Mouse (Mus musculus): Measurements from ENCODE around the gene Celf1.
"Not testable (repeated sequence)": the region's sequence is repeated elsewhere in the genome, so short reads cannot be mapped to it uniquely, and the experiment has no call there.

Gene Celf1

DNA sequence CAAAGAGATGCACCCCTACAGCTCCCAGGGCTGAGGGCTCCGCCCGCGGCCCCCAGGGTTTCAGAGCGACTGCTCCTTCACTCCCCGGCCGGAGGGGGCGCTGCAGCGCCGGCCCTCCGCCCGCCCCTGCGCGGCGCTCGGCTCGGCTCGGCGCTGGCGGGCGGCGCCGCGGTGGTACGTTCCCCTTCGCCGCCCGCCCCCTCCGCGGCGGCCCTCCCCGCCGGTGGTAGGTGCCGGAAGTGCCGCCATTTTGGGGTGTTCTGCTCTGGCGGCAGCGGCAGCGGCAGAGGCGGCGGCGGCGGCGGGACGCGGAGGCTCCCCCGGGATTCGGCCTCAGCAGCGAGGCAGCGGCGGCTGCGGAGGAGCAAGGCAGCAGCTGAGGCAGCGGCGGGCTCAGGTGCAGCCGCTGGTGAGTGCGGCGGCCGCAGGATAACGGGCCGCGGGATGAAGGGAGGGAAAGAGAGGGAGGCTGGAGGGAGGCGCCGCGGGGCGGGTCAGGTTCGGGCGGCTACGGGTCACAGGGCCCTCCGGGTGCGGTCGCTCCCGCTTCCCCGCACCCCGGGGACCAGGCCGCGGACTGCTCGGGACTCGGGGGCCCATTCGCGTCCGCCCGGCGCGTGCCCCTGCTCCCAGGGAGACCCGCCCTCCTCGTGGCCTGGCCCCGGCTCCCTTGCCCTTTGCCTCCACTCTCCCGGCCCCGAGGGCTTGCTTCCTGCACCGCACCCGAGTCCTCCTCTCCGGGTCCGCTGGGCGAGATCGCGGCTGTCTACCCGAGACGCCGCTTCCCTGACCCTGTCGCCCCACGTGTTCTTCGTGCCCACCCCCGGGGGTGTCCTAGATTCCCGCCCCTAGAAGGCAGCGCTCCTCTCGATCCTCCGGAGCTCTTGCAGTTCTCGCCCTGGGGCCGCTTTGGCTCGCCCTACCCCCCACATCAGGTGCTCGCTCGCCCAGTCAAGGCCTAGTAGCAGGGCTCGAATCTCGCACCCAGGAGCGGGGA is at the start of gene Celf1:
Gene Celf1, plus strand, starts transcription at position 150 of the 997 bp plus-strand sequence.
- DNase-seq (ENCODE audit: low read depth): peak; percentile 91

DNA sequence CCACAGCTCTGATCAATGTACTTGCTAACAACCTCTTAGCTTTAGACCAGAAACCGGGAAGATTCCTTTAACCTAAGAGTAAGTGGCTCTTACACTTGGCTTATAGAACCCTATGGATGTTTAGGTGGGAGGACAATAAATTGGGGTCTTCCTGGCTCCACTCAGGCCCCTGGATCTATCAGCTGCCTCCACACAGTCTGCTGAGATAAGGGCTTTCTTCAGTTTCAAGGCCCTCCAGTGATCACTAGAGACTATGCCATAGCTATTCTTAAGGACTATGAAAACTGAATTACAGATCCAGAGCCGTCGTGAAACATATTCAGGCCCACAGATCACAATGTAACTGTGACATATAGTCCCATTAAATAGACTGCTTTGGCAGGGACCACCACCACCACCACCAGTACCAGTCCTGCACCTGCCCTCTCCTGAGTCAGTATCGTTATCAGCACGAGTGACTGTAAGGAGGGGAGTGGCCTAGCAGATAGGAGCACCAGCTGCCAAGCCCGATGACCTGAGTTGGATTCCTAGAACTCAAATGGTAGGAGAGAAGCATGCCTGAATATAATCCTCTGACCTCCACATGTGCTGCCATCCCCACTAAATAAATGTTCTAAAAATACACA is 46.4 kb upstream of the Celf1 start:
- no peak for DNase-seq (ENCODE audit: low read depth)

DNA sequence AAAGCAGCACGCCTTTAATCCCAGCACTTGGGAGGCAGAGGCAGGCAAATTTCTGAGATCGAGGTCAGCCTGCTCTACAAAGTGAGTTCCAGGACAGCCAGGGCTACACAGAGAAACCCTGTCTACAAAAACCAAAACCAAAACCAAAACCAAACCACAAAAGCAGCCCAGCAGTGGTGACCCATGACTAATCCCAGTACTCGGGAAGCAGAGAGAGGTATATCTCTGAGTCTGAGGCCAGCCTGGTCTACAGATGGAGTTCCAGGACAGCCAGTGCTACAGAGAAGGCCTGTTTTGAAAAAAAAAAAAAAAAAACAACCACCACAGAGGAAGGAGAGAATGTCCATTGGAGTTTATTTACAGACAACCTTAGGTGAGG is 45.9 kb upstream of the Celf1 start:
- DNase-seq (ENCODE audit: low read depth): not testable (repeated sequence)

DNA sequence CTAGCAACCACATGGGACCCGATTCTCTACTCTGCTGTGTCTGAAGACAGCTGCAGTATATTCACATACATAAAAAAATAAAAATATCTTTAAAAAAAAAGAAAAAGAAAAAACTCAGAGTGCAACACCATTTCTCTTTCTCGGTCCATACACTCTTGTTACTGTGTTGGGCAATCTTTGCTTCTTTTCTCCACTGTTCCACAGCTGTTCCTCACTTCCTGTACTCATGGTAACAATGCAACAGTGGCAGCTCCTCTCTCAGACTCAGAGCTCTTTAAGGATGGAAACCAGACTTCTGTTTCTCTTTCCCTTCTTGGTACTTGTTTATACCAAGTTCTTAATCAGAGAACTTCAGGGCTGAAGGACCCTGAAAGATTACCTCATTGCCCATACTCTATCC is 36.8 kb upstream of the Celf1 start:
- peak; percentile 32 for DNase-seq (ENCODE audit: low read depth)

DNA sequence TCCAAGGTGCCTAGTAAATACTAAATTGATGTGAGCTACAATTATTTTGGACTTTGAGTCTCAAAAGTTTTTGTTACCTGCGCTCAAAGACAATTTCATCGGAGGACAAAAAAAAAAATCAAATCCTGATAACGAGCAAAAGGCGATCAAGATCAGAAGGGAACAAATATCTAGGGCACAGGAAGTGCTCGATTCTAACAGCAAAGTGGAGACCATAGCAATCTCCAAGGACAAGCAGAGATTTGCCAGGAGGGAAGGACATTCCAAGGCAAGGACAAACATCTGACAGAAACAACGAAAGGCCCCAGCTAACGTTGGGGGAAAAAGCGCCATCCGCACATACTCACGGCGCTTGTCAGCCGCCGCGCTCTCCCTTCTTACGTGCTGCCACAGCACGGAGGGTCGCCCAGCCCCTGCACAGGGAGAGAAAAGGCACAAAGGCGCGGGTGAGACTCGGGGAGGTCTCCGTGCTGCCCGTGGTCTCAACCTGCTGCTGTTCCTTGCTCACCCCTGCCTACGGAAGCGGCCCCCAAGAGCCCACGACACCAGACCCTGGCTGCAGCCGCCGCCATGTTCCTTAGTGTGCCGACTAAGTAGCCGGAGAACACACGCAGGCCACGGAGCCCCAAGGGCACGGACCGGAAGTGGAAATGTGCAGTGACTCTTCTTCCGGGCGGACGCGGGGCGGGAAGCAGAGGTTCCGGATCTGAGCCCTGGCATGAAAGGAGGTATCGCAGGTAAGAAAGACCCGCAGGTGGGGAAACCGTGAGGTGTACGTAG is 35.9 kb upstream of the Celf1 start, which contains the start of the genes Kbtbd4 and Ndufs3:
Gene Kbtbd4, plus strand, starts transcription at position 665 of the 780 bp plus-strand sequence.
Gene Ndufs3, minus strand, starts transcription at position 752 of the 780 bp plus-strand sequence.
- peak; percentile 93 for DNase-seq (ENCODE audit: low read depth)

DNA sequence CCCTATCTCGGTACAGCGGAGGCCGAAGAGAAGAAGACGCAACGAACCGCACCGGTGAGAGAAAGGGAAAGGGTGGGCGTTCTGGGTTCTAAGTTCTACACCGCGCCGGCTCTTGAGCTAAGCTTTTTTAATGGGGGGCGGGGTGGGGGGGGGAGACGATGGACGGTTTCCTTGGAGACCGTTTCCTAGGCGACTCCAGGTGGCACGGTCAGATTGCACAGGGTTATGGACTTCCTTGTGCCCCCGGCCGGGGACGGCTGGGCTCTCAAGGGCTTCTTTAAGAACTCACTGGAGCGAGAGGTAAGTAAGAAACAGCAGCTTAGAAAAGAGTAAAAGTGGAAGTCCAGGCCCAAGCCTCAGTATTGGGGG is 35.3 kb upstream of the Celf1 start:
- no peak for DNase-seq (ENCODE audit: low read depth)

DNA sequence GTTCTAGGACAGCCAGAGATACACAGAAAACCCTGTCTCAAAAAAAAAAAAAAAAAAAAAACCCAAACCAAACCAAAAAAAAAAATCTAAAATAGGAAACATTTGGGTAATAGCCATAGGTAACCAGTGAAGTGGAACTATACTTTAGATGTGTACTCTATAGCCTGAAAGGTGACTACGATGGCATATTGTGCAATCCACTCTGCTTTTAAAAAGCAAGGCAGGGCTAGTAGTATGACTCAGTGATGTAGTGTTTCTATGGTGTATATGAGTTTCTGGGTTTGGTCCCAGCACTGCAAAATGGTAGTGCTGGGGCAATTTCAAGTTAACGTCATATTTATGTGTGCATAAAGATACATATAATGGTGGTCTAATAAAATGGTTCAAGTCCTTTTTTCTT is 33.5 kb upstream of the Celf1 start:
- DNase-seq (ENCODE audit: low read depth): no peak

DNA sequence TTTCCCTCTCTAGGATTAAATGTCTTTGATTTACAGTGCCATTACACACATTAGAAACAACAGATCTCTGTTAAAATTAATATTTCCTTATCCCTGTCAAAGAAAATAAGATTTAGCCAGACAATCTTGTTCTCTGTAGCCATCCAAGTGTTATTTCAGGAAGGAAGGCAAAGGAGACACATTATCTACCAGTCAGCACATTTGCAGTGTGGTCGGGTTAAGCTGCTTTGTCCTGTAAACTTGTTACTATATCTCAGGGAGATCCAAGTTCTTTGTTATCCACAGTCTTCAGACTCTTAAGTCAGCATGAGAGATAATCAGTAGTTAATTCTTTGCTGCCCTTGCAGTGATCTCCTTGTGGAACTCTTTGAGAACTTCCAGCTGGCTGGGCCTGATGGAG is 29.3 kb upstream of the Celf1 start:
- DNase-seq (ENCODE audit: low read depth): no peak

DNA sequence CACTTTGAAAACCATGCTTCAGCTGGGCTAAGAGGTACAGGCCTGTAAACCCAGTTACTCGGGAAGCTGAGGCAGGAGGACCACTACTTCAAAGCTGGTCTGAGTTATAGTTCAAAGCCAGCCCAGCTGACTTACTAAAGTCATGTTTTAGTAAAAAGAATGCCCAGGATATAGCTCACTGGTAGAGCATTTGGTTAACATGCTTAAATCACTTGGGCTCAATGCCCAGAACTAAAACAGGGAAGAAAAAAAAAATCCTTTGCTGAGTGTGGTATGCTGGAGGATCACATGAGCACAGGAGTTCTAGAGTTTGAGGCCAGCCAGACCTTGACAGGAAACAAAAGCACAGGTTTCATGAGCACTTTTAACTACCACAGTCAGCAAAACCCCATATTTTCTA is 28.5 kb upstream of the Celf1 start:
- no peak for DNase-seq (ENCODE audit: low read depth)

DNA sequence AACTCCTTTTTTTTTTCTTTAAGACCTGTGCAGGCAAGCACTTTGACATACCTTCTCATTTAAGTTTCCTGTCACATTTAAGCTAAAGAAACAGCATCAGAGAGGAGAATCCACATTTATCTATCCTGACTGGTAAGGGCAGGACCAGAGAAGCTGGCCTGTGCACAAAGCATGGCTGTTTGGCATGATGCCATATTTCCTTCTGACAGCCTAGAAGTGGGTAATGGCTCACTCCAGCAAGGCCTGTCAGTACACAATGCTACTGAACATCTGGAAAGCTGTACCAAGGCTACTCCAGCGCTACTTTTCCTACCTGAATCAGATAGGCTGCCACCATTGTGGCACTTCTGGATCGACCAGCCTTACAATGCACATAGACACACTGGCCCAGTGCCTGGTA is 26.5 kb upstream of the Celf1 start:
- no peak for DNase-seq (ENCODE audit: low read depth)

DNA sequence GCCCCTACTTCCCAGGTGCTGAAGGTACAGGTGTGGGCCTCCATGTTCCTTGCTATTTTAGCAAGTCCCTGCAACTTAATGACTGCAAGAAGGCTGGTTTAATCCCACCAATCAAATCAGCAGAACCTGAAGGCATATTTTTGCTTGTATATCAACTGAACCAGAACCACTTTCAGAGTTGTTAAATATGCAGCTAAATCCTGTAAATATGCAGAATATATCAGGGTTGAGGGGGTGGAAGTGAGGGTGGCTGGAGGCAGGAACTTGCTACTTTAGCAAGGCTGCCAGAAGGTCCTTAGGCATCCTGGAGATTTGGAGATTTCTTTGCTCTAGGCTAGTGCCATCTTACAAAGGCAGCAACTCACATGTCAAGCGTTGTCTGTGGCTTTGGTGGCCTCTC is 24.7 kb upstream of the Celf1 start:
- DNase-seq (ENCODE audit: low read depth): no peak

DNA sequence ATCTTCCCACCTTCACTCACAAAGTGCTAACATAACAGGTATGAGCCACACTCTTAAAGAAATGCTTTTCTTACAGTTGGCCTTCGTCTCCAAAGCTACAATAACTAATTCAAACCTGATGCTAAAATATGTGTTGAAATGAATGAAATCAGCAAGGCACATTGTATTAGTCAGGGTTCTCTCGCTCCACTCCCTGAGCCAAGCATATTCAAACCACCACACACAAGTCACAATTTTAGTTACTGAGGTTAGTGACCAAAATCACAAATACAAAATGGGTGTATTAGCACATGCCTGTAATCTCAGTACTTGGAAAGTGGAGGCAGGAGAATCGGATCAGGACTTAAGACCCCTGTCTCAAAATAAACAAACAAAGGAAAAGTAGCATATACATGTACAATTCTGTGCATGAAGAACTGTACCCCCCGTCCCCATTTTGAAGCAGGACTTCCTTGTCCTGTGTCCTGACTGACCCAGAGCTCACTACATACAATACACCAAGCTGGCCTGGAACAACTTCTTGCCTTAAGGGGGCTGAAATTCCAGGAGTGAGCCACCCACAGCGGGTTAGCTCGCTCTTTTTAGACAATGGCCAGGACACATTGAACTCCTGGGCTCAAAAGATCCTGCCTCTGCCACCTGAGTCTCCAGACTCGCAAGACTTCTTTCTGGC is 23.5 kb upstream of the Celf1 start:
- DNase-seq (ENCODE audit: low read depth): no peak

DNA sequence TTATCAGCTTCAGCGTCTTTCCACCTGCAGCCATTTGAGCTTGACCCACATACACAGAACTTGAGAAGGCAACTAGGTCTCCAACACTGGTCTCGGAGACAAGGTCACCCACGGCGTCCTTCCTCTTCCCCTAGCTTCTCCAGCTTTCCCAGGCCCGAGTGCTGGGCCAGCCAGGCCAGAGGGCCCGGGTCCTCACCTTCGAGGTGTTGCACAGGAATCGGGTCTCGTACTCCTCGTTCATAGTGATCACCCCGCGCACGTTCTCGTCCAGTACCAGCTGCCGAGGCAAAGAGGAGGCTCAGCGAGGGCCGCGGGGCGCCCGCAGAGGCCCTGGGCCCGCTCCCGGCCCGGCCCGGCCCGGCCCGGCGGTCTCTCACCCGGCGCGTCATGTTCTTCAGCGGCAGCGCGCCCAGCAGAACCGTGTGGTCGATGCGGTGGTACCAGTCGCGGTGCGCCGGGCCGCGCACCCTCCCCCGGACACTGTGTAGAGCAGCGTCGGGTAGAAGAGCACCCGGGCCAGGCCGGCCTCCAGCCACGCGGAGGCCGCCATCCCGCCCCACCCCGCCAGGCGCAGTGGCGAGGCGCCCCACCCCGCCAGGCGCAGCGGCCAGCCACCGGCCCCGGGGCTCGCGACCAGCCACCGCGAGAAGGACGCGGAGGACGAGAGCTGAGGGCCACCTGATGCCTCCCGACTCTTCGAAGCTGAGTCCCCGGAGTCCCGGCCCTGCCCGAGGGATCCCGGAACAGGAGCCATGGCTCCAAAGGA is 22.8 kb upstream of the Celf1 start:
- DNase-seq (ENCODE audit: low read depth): peak; percentile 73

DNA sequence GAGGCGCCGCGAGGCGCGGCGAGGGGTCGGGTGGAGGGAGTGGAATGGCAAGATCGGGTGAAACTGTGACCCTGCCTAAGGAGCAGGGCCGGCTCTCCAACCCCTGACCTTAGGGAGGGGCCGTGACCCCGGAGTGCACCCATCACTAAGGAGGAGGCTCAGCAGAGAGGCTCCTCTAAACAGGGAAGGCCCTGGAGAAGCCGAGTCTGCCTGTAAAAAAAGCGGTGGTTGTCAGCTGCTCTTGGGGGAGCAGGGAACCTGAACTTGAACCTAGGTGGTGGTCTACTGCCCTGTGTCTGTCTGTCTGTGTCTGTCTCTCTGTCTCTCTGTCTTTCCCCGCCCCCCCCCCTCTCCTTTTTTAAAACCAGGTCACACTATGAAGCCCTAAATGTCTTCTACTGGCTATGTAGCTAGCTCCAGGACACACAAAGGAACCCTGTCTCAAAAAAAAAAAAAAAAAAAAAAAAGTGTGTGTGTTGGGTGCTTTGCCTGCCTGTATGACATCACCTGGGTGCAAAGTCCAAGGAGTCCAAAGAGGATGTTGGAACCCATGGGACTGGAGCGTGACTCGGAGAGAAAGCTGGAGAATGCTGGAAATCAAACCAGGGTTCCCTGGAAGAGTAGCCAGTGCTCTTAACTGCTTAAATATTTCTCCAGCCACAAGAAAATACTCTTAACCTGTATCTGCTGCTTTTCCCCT is 22.0 kb upstream of the Celf1 start:
- DNase-seq (ENCODE audit: low read depth): peak; percentile 74

DNA sequence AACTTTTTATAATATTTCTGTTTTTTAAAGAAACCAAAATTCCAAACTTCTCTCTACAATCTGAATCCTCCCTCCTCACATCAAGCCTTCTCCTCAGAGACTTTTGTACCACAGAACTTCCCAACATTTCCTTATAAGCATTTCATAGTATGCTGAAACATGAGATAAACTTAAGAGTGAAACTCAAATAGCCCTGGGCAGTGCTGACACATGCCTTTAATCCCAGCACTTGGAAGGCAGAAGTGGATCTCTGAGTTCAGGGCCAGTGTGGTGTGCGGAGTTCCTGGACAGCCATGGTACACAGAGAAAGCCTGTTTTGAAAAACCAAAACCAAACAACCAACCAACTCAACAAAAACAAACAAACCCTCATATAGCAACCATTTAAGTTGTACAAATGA is 19.0 kb upstream of the Celf1 start:
- no peak for DNase-seq (ENCODE audit: low read depth)

DNA sequence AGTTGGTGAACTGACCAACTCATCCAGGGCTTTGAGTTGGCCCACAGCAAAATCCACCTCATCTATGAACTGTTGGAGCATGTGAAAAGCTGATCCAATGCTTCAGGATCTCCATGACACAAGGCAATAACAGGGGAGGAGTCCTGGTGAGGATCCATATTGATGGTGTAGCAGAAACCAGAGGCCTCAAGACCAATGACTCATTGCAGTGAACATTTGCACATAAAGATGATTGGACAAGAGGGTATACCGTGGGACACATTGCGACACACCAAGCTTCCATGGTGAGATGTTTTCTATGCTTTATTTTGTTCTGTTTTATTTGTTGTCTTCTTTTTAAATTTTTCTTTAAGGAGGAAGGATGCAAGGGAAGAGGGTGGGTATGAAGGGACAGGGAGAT is 17.5 kb upstream of the Celf1 start:
- DNase-seq (ENCODE audit: low read depth): no peak

DNA sequence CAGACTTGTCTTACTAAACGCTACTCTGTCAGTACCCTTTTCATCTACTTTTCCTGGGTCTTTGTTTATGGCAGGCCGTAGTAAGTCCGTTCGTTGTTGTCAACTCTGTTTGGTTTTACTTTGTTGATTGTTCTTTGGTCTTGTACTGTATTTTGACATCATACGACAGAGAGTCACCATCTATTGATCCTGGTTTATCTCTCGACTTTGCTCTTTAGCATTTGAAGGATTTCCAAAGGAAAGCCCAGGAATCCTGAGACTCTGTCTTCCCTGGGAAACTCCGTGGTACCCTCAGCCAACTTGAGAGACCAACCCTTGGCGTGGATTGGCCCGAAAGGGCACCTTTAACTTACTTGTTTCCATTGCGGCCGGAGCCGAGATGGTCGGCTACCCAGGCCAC is 11.6 kb upstream of the Celf1 start:
- no peak for DNase-seq (ENCODE audit: low read depth)

DNA sequence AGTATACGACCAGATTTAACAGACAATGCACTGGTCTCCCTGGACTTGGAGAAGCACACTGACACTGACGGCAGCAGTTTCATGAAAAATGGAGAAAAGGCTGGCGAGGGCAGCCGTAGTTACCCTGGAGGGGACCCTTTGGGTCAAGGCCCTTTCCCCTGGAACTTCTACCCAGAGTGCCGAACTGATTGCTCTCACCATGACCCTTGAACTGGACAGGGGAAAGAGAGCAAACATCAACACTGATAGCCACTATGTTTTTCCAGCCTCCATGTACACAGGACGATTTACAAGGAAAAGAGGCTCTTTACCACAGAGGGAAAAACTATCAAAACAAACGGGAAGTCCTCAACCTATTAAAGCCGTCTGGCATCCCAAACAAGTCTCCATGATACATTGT is 8.4 kb upstream of the Celf1 start:
- DNase-seq (ENCODE audit: low read depth): no peak

DNA sequence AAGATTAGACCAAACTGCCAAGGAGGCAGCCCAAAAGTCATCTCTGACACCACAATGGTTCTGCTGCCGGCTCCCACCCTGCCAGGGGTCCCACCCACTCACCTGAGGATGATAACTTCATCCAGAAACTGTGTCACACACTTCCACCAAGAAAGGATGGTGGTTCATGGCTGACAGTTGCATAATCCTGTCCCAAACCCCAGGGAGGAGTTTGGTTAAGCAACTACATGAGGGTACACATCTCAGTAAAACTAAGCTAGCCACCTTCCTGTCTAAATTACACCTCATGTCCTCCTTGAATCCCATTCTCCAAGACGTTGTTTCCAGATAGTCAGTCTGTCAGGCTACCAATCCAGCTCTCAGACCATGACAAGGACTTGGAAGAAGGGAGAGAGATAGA is 7.9 kb upstream of the Celf1 start:
- no peak for DNase-seq (ENCODE audit: low read depth)

DNA sequence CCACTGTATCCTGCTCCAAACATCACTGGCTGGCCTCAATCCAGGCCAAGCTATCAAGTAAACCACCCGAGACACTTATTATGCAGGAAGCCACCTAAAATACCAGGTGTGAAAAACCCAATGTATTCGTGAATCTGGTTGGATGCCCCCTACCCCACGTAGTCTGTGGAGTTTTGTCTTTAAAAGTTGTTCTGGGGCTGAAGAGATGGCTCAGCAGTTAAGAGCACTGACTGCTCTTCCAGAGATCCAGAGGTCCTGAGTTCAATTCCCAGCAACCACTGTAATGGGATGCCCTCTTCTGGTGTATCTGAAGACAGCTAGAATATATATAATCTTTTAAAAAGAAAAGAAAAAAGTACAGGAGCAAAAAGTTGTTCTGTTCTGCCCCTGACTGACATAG is 1.8 kb upstream of the Celf1 start:
- DNase-seq (ENCODE audit: low read depth): no peak

DNA sequence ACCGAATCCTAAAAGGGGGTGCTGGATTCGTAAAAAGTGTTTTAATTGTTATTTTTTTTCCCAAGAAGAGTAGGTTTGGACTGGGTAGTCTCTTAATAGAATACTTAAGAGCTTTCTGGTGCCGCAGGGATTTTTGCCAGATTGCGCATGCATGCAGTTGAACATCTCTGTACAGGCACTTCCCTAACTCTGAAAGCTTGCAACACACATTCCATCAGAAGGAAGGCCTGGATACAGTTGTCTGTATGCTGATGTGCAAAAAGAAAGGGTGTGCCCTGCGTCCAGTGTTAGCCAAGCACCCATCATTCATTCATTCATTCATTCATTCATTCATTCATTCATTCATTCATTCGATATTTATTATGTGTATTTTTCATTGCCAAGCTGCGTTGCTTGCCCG is 432 bp upstream of the Celf1 start:
- DNase-seq (ENCODE audit: low read depth): no peak
